Mouse (Mus musculus) kidney, postnatal 0 days (tissue): ENCODE measurements around the gene Cers6. TPM values are rescaled to one million over a fixed set of nuclear protein-coding genes. Genes with fewer than 3 reads are reported as not detected.

Experiments used
- ATAC-seq: fragments of 200-750 bp; cut with Nextera tagmentation; replicated peaks from 2 replicates; pipeline ENCODE4 v1.8.0; 2017; ENCODE audit warnings: low read depth, moderate number of reproducible peaks, moderate TSS enrichment, moderate library complexity; ENCODE audit not compliant: low FRiP score
- DNase-seq: peaks from one replicate; pipeline ENCODE4 v3.0.0-alpha.2; 2016; ENCODE audit warnings: low spot score
- H3K27ac ChIP-seq: fragments of 300-500 bp; sonication (generic); 2 replicates; pipeline ENCODE4 v1.5.1; 2014; ENCODE audit warnings: mild to moderate bottlenecking
- H3K27me3 ChIP-seq: fragments of 300-500 bp; sonication (generic); 2 replicates; pipeline ENCODE4 v1.6.1; 2014; ENCODE audit warnings: low read length, mixed read lengths; ENCODE audit not compliant: insufficient read depth
- H3K36me3 ChIP-seq: fragments of 300-500 bp; sonication (generic); 2 replicates; pipeline ENCODE4 v1.6.1; 2014; ENCODE audit warnings: low read length, mixed read lengths; ENCODE audit not compliant: insufficient read depth
- H3K4me1 ChIP-seq: fragments of 300-500 bp; sonication (generic); replicated peaks from 2 replicates; pipeline ENCODE4 v1.6.1; 2014; ENCODE audit warnings: antibody characterized with exemption, low read length, mixed read lengths; ENCODE audit not compliant: insufficient read depth
- H3K4me2 ChIP-seq: fragments of 300-500 bp; sonication (generic); 2 replicates; pipeline ENCODE4 v1.6.1; 2014; ENCODE audit warnings: mild to moderate bottlenecking, low read length, moderate library complexity, mixed read lengths
- H3K4me3 ChIP-seq: fragments of 300-500 bp; sonication (generic); replicated peaks from 2 replicates; pipeline ENCODE4 v1.5.1; 2014; ENCODE audit warnings: low read depth, low read length
- H3K9ac ChIP-seq: fragments of 300-500 bp; sonication (generic); 2 replicates; pipeline ENCODE4 v1.6.1; 2014; ENCODE audit warnings: low read depth, low read length
- H3K9me3 ChIP-seq: fragments of 300-500 bp; sonication (generic); replicated peaks from 2 replicates; pipeline ENCODE4 v1.6.1; 2016; ENCODE audit warnings: low read length, inconsistent platforms, mixed read lengths
- CTCF ChIP-seq: IDR thresholded peaks from 2 replicates; pipeline ENCODE4 v1.5.1; 2016; ENCODE audit warnings: antibody characterized with exemption, low read depth, mild to moderate bottlenecking, moderate library complexity
- WGBS: fragments of 180-500 bp; shearing (Covaris S2); extraction: QIAGEN DNeasy Blood & Tissue Kit; methylation state at CpG from one replicate; pipeline ENCODE4 v1.1.7; 2014; 5-methylcytosine and 5-hydroxymethylcytosine counted together
- polyA plus RNA-seq: library from polyadenylated mRNA; unstranded; fragments of >200 nt; fragmentation: Nextera tagmentation; extraction: Ambion mirVana; gene quantifications from 2 replicates; pipeline ENCODE4 v1.2.1, GENCODE M21; 2015

The Cers6 gene
- polyA plus RNA-seq, 1 experiment from 2014 or later: 18.3 TPM

GRCm38 (mm10) chr2:68955496-68955895 lies 94.3 kb downstream of the Cers6 start:
- no peaks in the 10 kb centered on the region for H3K9me3 ChIP-seq
- no peak overlapping the region for H3K4me2 ChIP-seq
- no peaks in the 10 kb centered on the region for H3K27me3 ChIP-seq
- 98% methylated on average over 2 of the region's 2 CpGs for WGBS
- H3K27ac ChIP-seq: no peak overlapping the region
- no peak overlapping the region for H3K9ac ChIP-seq
- no peak for TF ChIP-seq CTCF
- H3K36me3 ChIP-seq: no peaks in the 10 kb centered on the region
- H3K4me1 ChIP-seq: 0 out of 2 replicates have a peak, but pooled peaks cover 4% of the 10 kb centered on the region
- no peak overlapping the region for H3K4me3 ChIP-seq
- DNase-seq (no peak), ATAC-seq (no peak)

GRCm38 (mm10) chr2:68956146-68956545 lies 94.9 kb downstream of the Cers6 start:
- Histone ChIP-seq H3K27ac (no peak overlapping the region), H3K27me3 (no peaks in the 10 kb centered on the region), H3K4me3 (no peak overlapping the region), H3K9me3 (no peaks in the 10 kb centered on the region), H3K4me1 (0 out of 2 replicates have a peak, but pooled peaks cover 4% of the 10 kb centered on the region), H3K9ac (no peak overlapping the region), H3K4me2 (no peak overlapping the region), H3K36me3 (no peaks in the 10 kb centered on the region)
- no peak for ATAC-seq
- TF ChIP-seq CTCF: no peak
- 87% methylated on average over 3 of the region's 3 CpGs for WGBS
- no peak for DNase-seq

GRCm38 (mm10) chr2:68957831-68958230 lies 96.6 kb downstream of the Cers6 start:
- DNase-seq (no peak), ATAC-seq (no peak)
- Histone ChIP-seq H3K4me3 (no peak overlapping the region), H3K4me1 (0 out of 2 replicates have a peak, but pooled peaks cover 4% of the 10 kb centered on the region), H3K9me3 (no peaks in the 10 kb centered on the region), H3K36me3 (no peaks in the 10 kb centered on the region), H3K9ac (no peak overlapping the region), H3K27me3 (no peaks in the 10 kb centered on the region), H3K27ac (no peak overlapping the region), H3K4me2 (no peak overlapping the region)
- WGBS: 85% methylated on average over 7 of the region's 7 CpGs
- no peak for TF ChIP-seq CTCF

- ATAC-seq (no peak), DNase-seq (no peak)
- no peak overlapping the region for H3K4me2 ChIP-seq
- TF ChIP-seq CTCF: no peak
- no peaks in the 10 kb centered on the region for H3K36me3 ChIP-seq
- no peak overlapping the region for H3K27ac ChIP-seq
- H3K27me3 ChIP-seq: no peaks in the 10 kb centered on the region
- H3K9ac ChIP-seq: no peak overlapping the region
- 95% methylated on average over 4 of the region's 4 CpGs for WGBS
- H3K9me3 ChIP-seq: no peaks in the 10 kb centered on the region
- no peak overlapping the region for H3K4me3 ChIP-seq
- 0 out of 2 replicates have a peak, but pooled peaks cover 4% of the 10 kb centered on the region for H3K4me1 ChIP-seq
Observed at GRCm38 (mm10) chr2:68959573-68959972, 98.3 kb downstream of the Cers6 start.

GRCm38 (mm10) chr2:68960060-68960459 lies 98.8 kb downstream of the Cers6 start:
- no peak overlapping the region for H3K9ac ChIP-seq
- H3K27ac ChIP-seq: no peak overlapping the region
- DNase-seq: no peak
- no peak overlapping the region for H3K4me3 ChIP-seq
- no peak overlapping the region for H3K4me2 ChIP-seq
- 89% methylated on average over 5 of the region's 5 CpGs for WGBS
- 0 out of 2 replicates have a peak, but pooled peaks cover 4% of the 10 kb centered on the region for H3K4me1 ChIP-seq
- ATAC-seq: no peak
- no peaks in the 10 kb centered on the region for H3K36me3 ChIP-seq
- no peaks in the 10 kb centered on the region for H3K27me3 ChIP-seq
- no peak for TF ChIP-seq CTCF
- no peaks in the 10 kb centered on the region for H3K9me3 ChIP-seq

GRCm38 (mm10) chr2:68960620-68961019 lies 99.4 kb downstream of the Cers6 start:
- WGBS: 95% methylated on average over 10 of the region's 10 CpGs

GRCm38 (mm10) chr2:68966360-68966759 lies 105.1 kb downstream of the Cers6 start:
- no peaks in the 10 kb centered on the region for H3K36me3 ChIP-seq
- no peak overlapping the region for H3K27ac ChIP-seq
- no peak for TF ChIP-seq CTCF
- no peak for ATAC-seq
- DNase-seq: no peak
- H3K4me1 ChIP-seq: no peaks in the 10 kb centered on the region
- WGBS: 86% methylated on average over 1 of the region's 1 CpGs
- no peaks in the 10 kb centered on the region for H3K9me3 ChIP-seq
- no peak overlapping the region for H3K4me3 ChIP-seq
- no peak overlapping the region for H3K9ac ChIP-seq
- H3K4me2 ChIP-seq: no peak overlapping the region
- H3K27me3 ChIP-seq: no peaks in the 10 kb centered on the region

More at GRCm38 (mm10) chr2:68960620-68961019, 99.4 kb downstream of the Cers6 start:
- no peak for TF ChIP-seq CTCF
- no peaks in the 10 kb centered on the region for H3K36me3 ChIP-seq
- H3K27ac ChIP-seq: no peak overlapping the region
- no peak overlapping the region for H3K4me2 ChIP-seq
- no peak overlapping the region for H3K9ac ChIP-seq
- 0 out of 2 replicates have a peak, but pooled peaks cover 4% of the 10 kb centered on the region for H3K4me1 ChIP-seq
- no peak overlapping the region for H3K4me3 ChIP-seq
- no peaks in the 10 kb centered on the region for H3K27me3 ChIP-seq
- no peak for DNase-seq
- no peak for ATAC-seq
- H3K9me3 ChIP-seq: no peaks in the 10 kb centered on the region
